Mouse (Mus musculus): ENCODE measurements around the gene Hsd3b7. TPM values are rescaled to one million over a fixed set of nuclear protein-coding genes. Genes with fewer than 3 reads are reported as not detected.

Gene Hsd3b7
- polyA plus RNA-seq, 1 experiment: 14.5 TPM

DNA sequence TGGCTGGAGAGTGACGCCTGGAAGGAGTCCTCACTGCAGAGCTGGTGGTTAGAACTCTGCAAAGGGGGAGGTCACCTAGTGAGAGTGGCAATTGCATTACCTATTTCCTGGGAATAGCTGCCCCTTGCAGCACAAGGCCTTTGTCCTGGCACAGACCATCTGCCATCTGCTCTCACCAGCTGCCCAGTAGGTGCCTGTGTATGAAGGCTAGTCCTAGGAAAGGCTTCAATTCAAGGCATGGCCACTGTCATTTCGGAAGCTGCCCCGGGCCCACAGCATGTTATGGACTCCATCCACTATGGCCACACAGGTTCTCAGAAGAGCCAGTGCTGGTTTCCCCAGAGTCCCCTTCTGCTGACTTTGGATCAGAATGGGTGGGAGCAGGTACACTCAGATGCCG is 1.8 kb upstream of the Hsd3b7 start:
- H3K4me1 ChIP-seq (ENCODE audit: control insufficient read depth, insufficient read depth, low read length): no peaks in the 10 kb centered on the region
- TF ChIP-seq CTCF (IDR thresholded peaks at IDR 0.05; ENCODE audit: extremely low read depth, insufficient read depth, low read length): no peak
- TF ChIP-seq POLR2A (IDR thresholded peaks at IDR 0.05; ENCODE audit: extremely low read depth, insufficient read depth, low read length): no peak
- H3K4me3 ChIP-seq (ENCODE audit: insufficient read depth, low read length): no peak overlapping the region
- H3K27ac ChIP-seq (ENCODE audit: insufficient read depth, low read length): no peak overlapping the region

DNA sequence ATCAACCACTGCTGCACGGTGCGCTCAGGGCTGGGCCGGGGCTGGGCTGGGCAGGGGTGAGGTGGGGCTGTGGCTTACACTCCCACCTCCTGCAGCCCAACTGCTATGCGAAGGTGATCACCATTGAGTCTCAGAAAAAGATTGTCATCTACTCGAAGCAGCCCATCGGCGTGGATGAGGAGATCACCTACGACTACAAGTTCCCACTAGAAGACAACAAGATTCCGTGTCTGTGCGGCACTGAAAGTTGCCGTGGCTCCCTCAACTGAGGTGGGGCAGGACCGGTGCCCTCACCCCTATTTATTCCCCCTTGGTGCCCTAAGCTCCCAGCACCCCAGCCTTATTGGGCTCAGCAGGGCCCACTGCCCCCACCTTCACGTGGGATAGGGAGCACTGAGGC is 1.2 kb upstream of the Hsd3b7 start:
- TF ChIP-seq CTCF (IDR thresholded peaks at IDR 0.05; ENCODE audit: extremely low read depth, insufficient read depth, low read length) (no peak), POLR2A (IDR thresholded peaks at IDR 0.05; ENCODE audit: extremely low read depth, insufficient read depth, low read length) (no peak)
- no peak overlapping the region for H3K4me3 ChIP-seq (ENCODE audit: insufficient read depth, low read length)
- no peak overlapping the region for H3K27ac ChIP-seq (ENCODE audit: insufficient read depth, low read length)
- H3K4me1 ChIP-seq (ENCODE audit: control insufficient read depth, insufficient read depth, low read length): no peaks in the 10 kb centered on the region

DNA sequence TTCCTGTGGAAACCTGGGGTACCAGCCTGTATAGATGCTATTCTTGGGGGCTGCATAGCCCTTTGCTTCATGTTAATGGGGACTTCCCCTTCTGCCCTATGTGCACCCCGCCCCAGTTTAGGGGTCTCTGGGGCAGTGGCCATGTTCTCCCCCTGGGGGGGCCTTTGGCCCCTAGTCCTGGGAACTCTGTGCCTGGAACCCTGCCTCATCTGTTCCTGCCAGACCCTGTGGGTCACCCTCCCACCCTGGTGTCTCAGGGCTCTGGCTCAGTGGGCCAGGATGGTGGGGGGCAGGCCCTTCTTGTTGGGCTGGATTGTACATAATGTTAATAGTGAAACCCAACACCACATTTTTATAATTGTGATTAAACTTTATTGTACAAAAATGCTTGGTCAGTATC is 666 bp upstream of the Hsd3b7 start:
- H3K27ac ChIP-seq (ENCODE audit: insufficient read depth, low read length): no peak overlapping the region
- H3K4me3 ChIP-seq (ENCODE audit: insufficient read depth, low read length): no peak overlapping the region
- TF ChIP-seq POLR2A (IDR thresholded peaks at IDR 0.05; ENCODE audit: extremely low read depth, insufficient read depth, low read length): no peak
- no peak for TF ChIP-seq CTCF (IDR thresholded peaks at IDR 0.05; ENCODE audit: extremely low read depth, insufficient read depth, low read length)
- H3K4me1 ChIP-seq (ENCODE audit: control insufficient read depth, insufficient read depth, low read length): no peaks in the 10 kb centered on the region

DNA sequence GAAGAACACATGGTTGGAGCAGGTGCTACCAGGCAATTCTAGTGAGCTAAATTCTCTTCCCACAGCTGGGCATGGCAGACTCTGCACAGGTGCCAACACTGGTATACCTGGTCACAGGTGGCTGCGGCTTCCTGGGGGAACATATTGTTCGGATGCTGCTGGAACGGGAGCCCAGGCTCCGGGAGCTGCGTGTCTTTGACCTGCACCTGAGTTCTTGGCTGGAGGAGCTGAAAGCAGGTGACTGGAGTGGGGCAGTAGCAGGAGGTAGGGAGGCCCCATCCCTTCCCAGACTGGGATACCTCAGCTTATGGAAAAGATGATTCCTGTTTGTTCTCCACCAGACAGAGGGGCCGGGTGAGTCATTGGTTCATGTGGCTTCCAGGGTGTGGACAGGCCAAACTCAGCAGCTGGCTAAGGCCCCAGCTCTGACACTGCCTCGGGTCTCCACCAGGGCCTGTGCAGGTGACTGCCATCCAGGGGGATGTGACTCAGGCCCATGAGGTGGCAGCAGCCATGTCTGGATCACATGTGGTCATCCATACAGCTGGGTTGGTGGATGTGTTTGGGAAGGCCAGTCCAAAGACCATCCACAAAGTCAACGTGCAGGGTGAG is 712 bp downstream of the Hsd3b7 start:
- no peak for TF ChIP-seq CTCF (IDR thresholded peaks at IDR 0.05; ENCODE audit: extremely low read depth, insufficient read depth, low read length)
- peak; percentile 17; the same call in 1 of the 2 replicates for TF ChIP-seq POLR2A (IDR thresholded peaks at IDR 0.05; ENCODE audit: extremely low read depth, insufficient read depth, low read length)
- Histone ChIP-seq H3K27ac (ENCODE audit: insufficient read depth, low read length) (peak overlapping the region; percentile 47; the same call in 1 of the 2 replicates), H3K4me3 (ENCODE audit: insufficient read depth, low read length) (no peak overlapping the region; the same call in 1 of the 2 replicates), H3K4me1 (ENCODE audit: control insufficient read depth, insufficient read depth, low read length) (no peaks in the 10 kb centered on the region)

DNA sequence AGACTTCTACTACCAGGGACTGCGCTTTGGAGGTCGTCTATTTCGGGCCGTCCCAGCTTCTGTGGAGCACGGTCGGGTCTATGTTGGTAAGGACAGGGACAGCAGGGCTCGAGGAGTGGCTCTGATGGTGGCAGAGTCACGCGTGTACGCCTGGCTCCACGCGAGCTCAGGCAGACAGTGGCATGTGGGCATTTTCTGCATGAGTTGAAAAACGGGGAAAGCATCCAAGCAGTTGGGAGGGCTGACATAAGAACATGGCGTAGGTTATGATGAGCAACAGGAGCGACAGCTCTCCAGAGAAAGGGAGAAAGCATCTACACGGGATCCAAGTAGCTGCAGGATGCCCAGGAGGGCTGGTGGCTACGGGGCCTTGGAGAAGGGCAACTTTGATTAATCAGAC is 1.9 kb downstream of the Hsd3b7 start:
- TF ChIP-seq CTCF (IDR thresholded peaks at IDR 0.05; ENCODE audit: extremely low read depth, insufficient read depth, low read length) (no peak), POLR2A (IDR thresholded peaks at IDR 0.05; ENCODE audit: extremely low read depth, insufficient read depth, low read length) (no peak; the same call in 1 of the 2 replicates)
- H3K4me3 ChIP-seq (ENCODE audit: insufficient read depth, low read length): no peak overlapping the region
- H3K27ac ChIP-seq (ENCODE audit: insufficient read depth, low read length): peak overlapping the region; percentile 48; the same call in 1 of the 2 replicates
- H3K4me1 ChIP-seq (ENCODE audit: control insufficient read depth, insufficient read depth, low read length): no peaks in the 10 kb centered on the region

DNA sequence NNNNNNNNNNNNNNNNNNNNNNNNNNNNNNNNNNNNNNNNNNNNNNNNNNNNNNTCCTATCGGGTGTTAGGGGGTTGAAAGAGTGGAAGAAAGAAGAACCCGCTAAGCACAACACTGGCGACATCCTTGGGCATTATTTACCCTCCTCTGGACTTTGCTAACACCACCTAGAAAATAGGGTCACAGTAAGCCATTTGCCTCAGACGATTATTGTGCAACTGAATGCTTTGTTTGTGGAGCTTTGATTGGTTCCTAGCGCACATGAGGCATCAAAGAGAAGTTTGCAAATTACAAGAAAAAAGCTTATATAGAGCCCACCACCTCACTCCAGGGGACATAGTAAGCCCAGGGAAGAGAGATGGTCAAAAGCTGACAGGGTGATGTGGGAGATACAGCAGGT is 8.4 kb downstream of the Hsd3b7 start:
- no peak for TF ChIP-seq CTCF (IDR thresholded peaks at IDR 0.05; ENCODE audit: extremely low read depth, insufficient read depth, low read length)
- TF ChIP-seq POLR2A (IDR thresholded peaks at IDR 0.05; ENCODE audit: extremely low read depth, insufficient read depth, low read length): no peak
- Histone ChIP-seq H3K4me1 (ENCODE audit: control insufficient read depth, insufficient read depth, low read length) (no peaks in the 10 kb centered on the region), H3K27ac (ENCODE audit: insufficient read depth, low read length) (no peak overlapping the region), H3K4me3 (ENCODE audit: insufficient read depth, low read length) (no peak overlapping the region)

DNA sequence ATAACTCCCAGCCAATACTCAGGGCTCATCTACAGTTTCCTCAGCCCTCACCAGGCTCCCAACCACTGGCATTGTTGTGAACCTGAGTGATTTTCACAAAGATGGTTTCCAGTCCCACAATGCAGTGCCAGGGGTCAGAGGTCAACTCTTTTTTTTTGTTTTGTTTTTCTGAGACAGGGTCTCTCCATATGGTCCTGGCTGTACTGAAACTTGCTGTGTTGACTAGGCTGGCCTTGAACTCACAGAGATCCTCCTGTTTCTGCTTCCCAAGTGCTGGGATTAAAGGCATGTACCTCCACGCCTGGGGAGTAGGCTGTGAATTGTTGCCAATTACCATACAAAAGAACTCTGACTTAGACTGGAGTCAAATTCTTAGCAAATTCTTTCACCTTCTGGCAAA is 9.4 kb downstream of the Hsd3b7 start:
- Histone ChIP-seq H3K27ac (ENCODE audit: insufficient read depth, low read length) (no peak overlapping the region), H3K4me3 (ENCODE audit: insufficient read depth, low read length) (no peak overlapping the region), H3K4me1 (ENCODE audit: control insufficient read depth, insufficient read depth, low read length) (peaks cover 2% of the 10 kb centered on the region; the same call in 1 of the 2 replicates)
- TF ChIP-seq POLR2A (IDR thresholded peaks at IDR 0.05; ENCODE audit: extremely low read depth, insufficient read depth, low read length) (no peak), CTCF (IDR thresholded peaks at IDR 0.05; ENCODE audit: extremely low read depth, insufficient read depth, low read length) (no peak)

DNA sequence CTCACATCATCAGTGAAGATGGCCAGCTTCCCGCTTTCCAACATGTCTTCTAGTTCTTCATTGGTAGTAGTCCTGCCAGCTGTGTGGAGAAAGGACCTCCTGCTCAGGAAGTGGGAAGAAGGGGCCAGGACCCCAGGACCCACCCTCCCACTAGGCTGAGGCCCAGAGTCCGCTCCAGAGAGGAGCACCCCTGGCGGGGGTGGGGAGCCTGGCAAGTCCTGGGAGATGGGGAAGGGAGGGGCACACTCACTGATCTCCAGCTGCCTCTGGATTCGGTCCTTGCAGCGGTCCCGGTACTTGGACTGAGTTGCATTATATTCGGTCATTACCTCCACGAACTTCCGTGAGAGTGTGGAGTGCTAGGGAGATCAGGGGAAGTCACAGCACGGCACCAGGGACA is 10.2 kb downstream of the Hsd3b7 start:
- TF ChIP-seq POLR2A (IDR thresholded peaks at IDR 0.05; ENCODE audit: extremely low read depth, insufficient read depth, low read length) (no peak), CTCF (IDR thresholded peaks at IDR 0.05; ENCODE audit: extremely low read depth, insufficient read depth, low read length) (no peak)
- Histone ChIP-seq H3K27ac (ENCODE audit: insufficient read depth, low read length) (no peak overlapping the region), H3K4me1 (ENCODE audit: control insufficient read depth, insufficient read depth, low read length) (peaks cover 8% of the 10 kb centered on the region), H3K4me3 (ENCODE audit: insufficient read depth, low read length) (no peak overlapping the region)

DNA sequence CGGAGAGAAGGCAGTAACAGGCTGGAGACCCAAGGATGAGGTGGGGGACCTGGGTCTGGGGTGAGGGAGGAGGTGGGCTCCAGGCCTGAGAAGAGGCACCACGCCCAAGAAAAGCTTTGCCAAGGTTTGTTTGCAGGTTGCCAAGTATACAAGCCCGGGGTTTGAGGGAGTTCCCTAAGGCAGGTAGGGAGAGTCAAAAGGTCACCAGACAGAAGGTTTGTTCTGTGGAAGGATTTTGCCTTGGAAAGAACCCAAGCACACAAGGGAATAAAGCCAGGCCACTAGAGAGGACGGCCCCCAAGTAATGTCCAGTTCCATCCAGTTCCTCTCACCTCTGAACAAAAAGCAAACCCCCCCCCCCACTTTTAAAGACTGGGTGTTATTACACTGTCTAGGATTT is 10.8 kb downstream of the Hsd3b7 start:
- TF ChIP-seq CTCF (IDR thresholded peaks at IDR 0.05; ENCODE audit: extremely low read depth, insufficient read depth, low read length) (no peak), POLR2A (IDR thresholded peaks at IDR 0.05; ENCODE audit: extremely low read depth, insufficient read depth, low read length) (no peak)

DNA sequence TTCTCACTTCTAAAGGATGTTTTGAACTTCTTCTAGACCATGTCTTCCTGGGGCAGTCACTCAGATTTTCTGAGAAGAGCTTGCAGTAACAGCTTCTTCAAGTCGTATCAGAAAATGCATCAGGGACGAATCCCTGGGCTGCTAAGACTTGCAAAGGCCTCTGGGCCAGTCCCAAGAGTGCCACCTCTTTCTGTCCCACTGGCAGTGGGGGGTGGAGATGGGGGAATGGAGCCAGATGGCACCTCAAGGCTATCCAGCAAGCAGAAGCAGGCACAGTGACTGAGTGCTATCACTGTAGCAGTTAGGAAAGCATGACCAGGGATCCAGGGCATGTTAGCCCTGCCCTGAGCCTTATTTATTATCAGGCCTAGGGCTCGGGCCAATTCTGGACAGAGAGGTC is 11.9 kb downstream of the Hsd3b7 start:
- H3K27ac ChIP-seq (ENCODE audit: insufficient read depth, low read length): no peak overlapping the region
- peaks cover 13% of the 10 kb centered on the region for H3K4me1 ChIP-seq (ENCODE audit: control insufficient read depth, insufficient read depth, low read length)
- H3K4me3 ChIP-seq (ENCODE audit: insufficient read depth, low read length): no peak overlapping the region
- TF ChIP-seq POLR2A (IDR thresholded peaks at IDR 0.05; ENCODE audit: extremely low read depth, insufficient read depth, low read length): no peak
- TF ChIP-seq CTCF (IDR thresholded peaks at IDR 0.05; ENCODE audit: extremely low read depth, insufficient read depth, low read length): no peak

More for the DNA sequence above, 10.8 kb downstream of the Hsd3b7 start:
- Histone ChIP-seq H3K27ac (ENCODE audit: insufficient read depth, low read length) (no peak overlapping the region), H3K4me3 (ENCODE audit: insufficient read depth, low read length) (no peak overlapping the region), H3K4me1 (ENCODE audit: control insufficient read depth, insufficient read depth, low read length) (peaks cover 10% of the 10 kb centered on the region)

Data from cortical plate, adult 2 months (tissue).